In genomic region chr1:135412130-135412529, GRCm38 (mm10) we compare ENCODE assay signal across 21 mouse cellular contexts. TPM values are rescaled to one million over a fixed set of nuclear protein-coding genes. Genes with fewer than 3 reads are reported as not detected.
DNase-seq lines count a peak whose midpoint lies in the region; ATAC-seq lines count a peak whose summit lies in the region.
"Had no signal": no experiment of that assay in that cellular context is flagged by ENCODE, and none has a peak within 500 bp of the region (broad histone marks: within the 10 kb centered on the region; RNA-seq: fewer than 3 reads in every experiment).

No protein-coding gene starts in this region.

- H3K4me1 ChIP-seq in heart, embryonic 15.5 days (replicated peaks), result peaks cover 31% of the 10 kb centered on the region
- no peaks in the 10 kb centered on the region for H3K4me1 ChIP-seq in limb, embryonic 15.5 days
- H3K4me1 ChIP-seq in limb, embryonic 10.5 days, result no peaks in the 10 kb centered on the region
- H3K4me1 ChIP-seq: embryonic facial prominence, embryonic 12.5 days; forebrain, embryonic 12.5 days; hindbrain, embryonic 15.5 days had no signal

- no peak overlapping the region for H3K9ac ChIP-seq in heart, embryonic 15.5 days
- H3K9ac ChIP-seq in limb, embryonic 15.5 days, result no peak overlapping the region
- H3K9ac ChIP-seq: embryonic facial prominence, embryonic 12.5 days; forebrain, embryonic 12.5 days; forebrain, postnatal 0 days; hindbrain, embryonic 15.5 days had no signal

- H3K36me3 ChIP-seq in heart, embryonic 15.5 days, result peaks cover 57% of the 10 kb centered on the region
- H3K36me3 ChIP-seq in limb, embryonic 15.5 days, result peaks cover 90% of the 10 kb centered on the region
- peaks cover 100% of the 10 kb centered on the region for H3K36me3 ChIP-seq in limb, embryonic 10.5 days

- no peaks in the 10 kb centered on the region for H3K27me3 ChIP-seq in heart, embryonic 15.5 days
- no peaks in the 10 kb centered on the region for H3K27me3 ChIP-seq in limb, embryonic 15.5 days
- H3K27me3 ChIP-seq in limb, embryonic 10.5 days (ENCODE audit: low read depth, poor library complexity, severe bottlenecking), result no peaks in the 10 kb centered on the region
- H3K27me3 ChIP-seq: embryonic facial prominence, embryonic 12.5 days; forebrain, embryonic 12.5 days; hindbrain, embryonic 15.5 days; Patski had no signal

- no peak for ATAC-seq in heart, embryonic 15.5 days (replicated peaks; ENCODE audit: insufficient number of reproducible peaks, insufficient read depth, low FRiP score, low read depth)
- no peak for ATAC-seq in limb, embryonic 15.5 days (ENCODE audit: insufficient number of reproducible peaks, low FRiP score, low TSS enrichment, low read depth)
- ATAC-seq: activated CD4-positive, CD25-positive, alpha-beta regulatory T cell, adult 4 months; forebrain, postnatal 0 days; intestine, embryonic 16.5 days; Patski had no signal

- no peak overlapping the region for H3K4me3 ChIP-seq in heart, embryonic 15.5 days
- H3K4me3 ChIP-seq in limb, embryonic 15.5 days, result no peak overlapping the region
- no peak overlapping the region for H3K4me3 ChIP-seq in limb, embryonic 10.5 days
- H3K4me3 ChIP-seq: embryonic facial prominence, embryonic 12.5 days; forebrain, embryonic 12.5 days; hindbrain, embryonic 15.5 days had no signal

- intact Hi-C loops in heart, postnatal 14 days (cut with DNase I), result no loop called here

- no peak overlapping the region for H3K4me2 ChIP-seq in heart, embryonic 15.5 days
- H3K4me2 ChIP-seq in limb, embryonic 15.5 days, result no peak overlapping the region
- H3K4me2 ChIP-seq: embryonic facial prominence, embryonic 12.5 days; forebrain, embryonic 12.5 days; hindbrain, embryonic 15.5 days had no signal

- 68% methylated on average over 4 of the region's 4 CpGs for WGBS in heart, embryonic 15.5 days
- WGBS in limb, embryonic 15.5 days, result 69% methylated on average over 4 of the region's 4 CpGs
- 81% methylated on average over 4 of the region's 4 CpGs for WGBS in limb, embryonic 10.5 days

- H3K27ac ChIP-seq in heart, embryonic 15.5 days, result peak overlapping the region; percentile 72
- H3K27ac ChIP-seq in limb, embryonic 15.5 days, result 0 out of 2 replicates have a peak overlapping the region, but pooled peaks have one; percentile 27
- H3K27ac ChIP-seq in limb, embryonic 10.5 days, result no peak overlapping the region
- H3K27ac ChIP-seq: embryonic facial prominence, embryonic 12.5 days; forebrain, embryonic 12.5 days; hindbrain, embryonic 15.5 days had no signal

- peak; percentile 90 for DNase-seq in heart, adult 11 months
- DNase-seq in heart, postnatal 14 days, result no peak
- DNase-seq in heart, adult 18-20 months, result no peak
- no peak for DNase-seq in limb, embryonic 10.5 days (ENCODE audit: low spot score)
- peak; percentile 13 for DNase-seq in MN1 (ENCODE audit: low spot score)
- DNase-seq: adrenal gland, postnatal 14 days; cerebellum, adult 11-12 months; cerebellum, adult 9-10 months; cerebellum, postnatal 25 days; forebrain, postnatal 0 days; gastrocnemius, postnatal 14 days; heart, postnatal 10 days had no signal

- no peaks in the 10 kb centered on the region for H3K9me3 ChIP-seq in heart, embryonic 15.5 days (replicated peaks)
- no peaks in the 10 kb centered on the region for H3K9me3 ChIP-seq in limb, embryonic 15.5 days
- no peaks in the 10 kb centered on the region for H3K9me3 ChIP-seq in limb, embryonic 10.5 days (replicated peaks)
- H3K9me3 ChIP-seq: embryonic facial prominence, embryonic 12.5 days; forebrain, embryonic 12.5 days; hindbrain, embryonic 15.5 days had no signal

RNA-seq across cellular contexts. Expression of gene Ipo9, which starts 18.2 kb away (rescaled TPM):
- 10 to 100 TPM; 43.5 to 47.6 TPM for total RNA-seq in heart, postnatal 14 days (2021)
- 63.9 and 82.7 TPM in 2 replicates for polyA plus RNA-seq in heart, embryonic 15.5 days (2015; fragmentation: Nextera tagmentation; extraction: Ambion mirVana)
- 10 to 100 TPM; 30.0 to 34.9 TPM for total RNA-seq in heart, adult 18-20 months (2021)
- polyA plus RNA-seq in limb, embryonic 15.5 days (2015; fragmentation: Nextera tagmentation; extraction: Ambion mirVana), result 102 and 113 TPM in 2 replicates
- polyA plus RNA-seq in limb, embryonic 10.5 days (2016; fragmentation: Nextera tagmentation; extraction: Ambion mirVana), result 195 and 209 TPM in 2 replicates

RNA-seq across cellular contexts. Expression of gene Shisa4, which starts 37.1 kb away (rescaled TPM):
- 1 to 10 TPM; 2.7 to 4.2 TPM for total RNA-seq in heart, postnatal 14 days (2021)
- 26.0 and 33.0 TPM in 2 replicates for polyA plus RNA-seq in heart, embryonic 15.5 days (2015; fragmentation: Nextera tagmentation; extraction: Ambion mirVana)
- 1 to 10 TPM; 2.5 to 3.0 TPM for total RNA-seq in heart, adult 18-20 months (2021)
- 31.9 and 40.1 TPM in 2 replicates for polyA plus RNA-seq in limb, embryonic 15.5 days (2015; fragmentation: Nextera tagmentation; extraction: Ambion mirVana)
- polyA plus RNA-seq in limb, embryonic 10.5 days (2016; fragmentation: Nextera tagmentation; extraction: Ambion mirVana), result 53.3 and 57.5 TPM in 2 replicates
- total RNA-seq: MEL had no signal
- polyA plus RNA-seq: activated CD4-positive, CD25-positive, alpha-beta regulatory T cell, adult 4 months had no signal

Comparison
In these comparisons a context has a peak if more than half of its experiments do, and no peak if none do; other contexts are left out.
1. DNase-seq: peak in heart, adult 11 months (single experiment) and MN1 (single experiment); none in heart, postnatal 14 days (0 of 2), heart, adult 18-20 months (0 of 2) and limb, embryonic 10.5 days (single experiment).